Mouse (Mus musculus): ENCODE measurements at regions not wholly inside any gene's neighbourhood (a gene's known extent, or its start where the extent isn't known, plus 50 kb on each side); places are given as distances from the start of the nearest gene placed in this dataset.

DNA sequence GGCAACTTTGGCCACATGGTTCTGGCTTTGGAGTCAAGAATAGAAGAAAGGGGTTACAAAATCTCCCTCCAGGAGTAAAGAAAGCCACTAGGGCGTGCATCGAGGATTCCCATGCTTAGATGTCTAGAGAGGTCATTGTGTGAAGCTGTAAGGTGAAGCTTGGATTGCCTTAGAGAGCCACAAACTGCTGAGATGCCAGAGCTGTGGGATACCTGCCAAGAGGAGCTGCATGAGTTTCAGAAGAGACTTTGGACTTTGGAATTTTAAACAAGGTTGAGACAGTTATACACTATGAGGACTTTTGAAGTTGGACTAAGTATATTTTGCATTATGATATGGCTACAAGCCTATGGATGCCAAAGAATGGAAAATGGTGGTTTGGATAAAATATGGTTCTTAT lies 325.4 kb upstream of the Rag2 start:
- TF ChIP-seq CTCF (IDR thresholded peaks at IDR 0.05): no peak
- Histone ChIP-seq H3K27ac (no peak overlapping the region), H3K4me3 (no peak overlapping the region)
- no peak for DNase-seq
- intact Hi-C loops (cut with DNase I): no loop called here

DNA sequence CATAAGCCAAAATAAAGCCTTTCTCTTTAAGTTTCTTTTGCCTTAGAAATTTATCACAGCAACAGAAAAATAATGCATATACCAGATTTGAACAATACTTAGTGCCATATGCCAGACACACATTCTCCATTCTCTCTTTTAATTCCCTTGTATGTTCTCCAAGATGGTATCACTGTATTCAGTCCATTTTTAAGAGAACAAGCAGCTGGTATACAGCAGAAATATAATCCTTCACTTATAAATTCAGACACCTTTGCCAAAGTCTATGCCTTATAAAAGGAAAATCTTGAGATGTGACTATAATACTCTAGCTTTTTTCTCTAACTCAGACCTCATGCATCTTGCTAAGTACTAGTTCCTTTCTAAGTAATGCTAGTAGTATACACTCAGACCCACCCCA lies 324.4 kb upstream of the Rag2 start:
- no peak for TF ChIP-seq CTCF (IDR thresholded peaks at IDR 0.05)
- Histone ChIP-seq H3K27ac (no peak overlapping the region), H3K4me3 (no peak overlapping the region)
- no peak for DNase-seq
- intact Hi-C loops (cut with DNase I): no loop called here

DNA sequence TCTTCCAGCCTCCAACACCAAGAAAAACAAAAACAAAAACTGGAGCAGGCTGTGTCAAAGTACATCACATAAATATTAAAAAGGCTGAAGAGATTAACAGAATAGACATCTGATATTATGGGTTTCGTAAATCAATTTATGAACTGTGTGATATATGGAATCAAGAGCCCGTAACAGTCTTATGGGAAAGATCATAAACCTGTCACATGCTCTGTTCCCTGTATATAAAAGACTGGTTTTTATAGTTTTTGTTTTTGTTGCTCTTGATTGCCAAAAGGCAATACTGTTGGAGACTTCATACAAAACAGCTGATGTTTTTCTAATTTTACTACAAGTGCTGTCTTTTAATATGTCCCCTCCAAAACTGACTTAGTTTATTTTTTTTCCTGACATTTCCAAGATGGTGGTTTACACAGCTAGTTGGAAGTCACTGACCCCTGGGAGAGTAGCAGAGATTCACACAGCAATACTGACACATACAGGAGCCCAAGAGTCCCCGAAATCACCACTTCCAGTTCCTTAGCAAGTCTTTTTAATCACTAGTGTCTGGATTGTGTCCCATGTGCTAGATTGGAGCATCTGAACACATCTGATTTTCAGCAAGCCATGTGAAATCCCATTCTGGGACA lies 303.1 kb upstream of the Rag2 start:
- TF ChIP-seq CTCF (IDR thresholded peaks at IDR 0.05): no peak
- DNase-seq: no peak
- H3K27ac ChIP-seq: no peak overlapping the region
- intact Hi-C loops (cut with DNase I): no loop called here
- no peak overlapping the region for H3K4me3 ChIP-seq

DNA sequence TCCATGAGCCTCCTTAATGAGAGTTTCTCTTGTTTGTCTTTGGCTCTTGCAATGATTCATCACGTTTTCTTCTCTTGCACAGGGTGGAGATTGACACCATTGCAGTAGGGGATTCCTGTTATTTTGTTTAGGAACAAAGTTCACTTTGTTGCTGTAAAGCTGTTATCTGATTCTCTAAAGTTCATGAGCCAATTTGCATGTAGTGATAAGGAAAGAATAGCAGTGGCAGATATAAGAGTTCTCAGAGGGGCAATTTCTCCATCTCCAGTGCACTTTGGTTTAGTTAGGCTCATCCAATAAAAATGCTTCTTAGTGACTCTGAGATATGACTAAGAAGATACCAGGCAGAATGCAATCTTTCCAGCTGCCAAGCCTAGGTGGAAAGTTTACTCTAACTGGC lies 267.8 kb upstream of the Rag2 start:
- Histone ChIP-seq H3K27ac (no peak overlapping the region), H3K4me3 (no peak overlapping the region)
- no peak for DNase-seq
- TF ChIP-seq CTCF (IDR thresholded peaks at IDR 0.05): no peak
- intact Hi-C loops (cut with DNase I): no loop called here

DNA sequence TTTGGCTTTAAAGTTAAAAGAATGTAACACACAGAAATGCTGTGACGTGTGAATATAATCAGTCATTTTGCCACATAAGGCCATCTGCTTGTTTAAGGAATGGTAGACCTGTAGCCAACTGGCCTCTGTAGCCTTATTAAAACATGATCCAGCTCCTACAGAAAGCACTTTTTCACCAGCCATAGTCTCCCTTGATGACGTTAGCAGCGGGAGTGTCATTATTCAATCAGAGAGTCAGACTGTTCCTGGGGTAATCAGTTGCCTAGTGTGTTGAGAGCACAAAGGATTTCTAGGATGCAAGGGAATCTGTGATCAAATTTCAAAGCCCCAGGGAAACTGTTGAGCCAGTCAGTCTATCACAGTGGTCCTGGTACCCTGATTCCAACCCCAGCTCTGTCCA lies 260.3 kb upstream of the Rag2 start:
- TF ChIP-seq CTCF (IDR thresholded peaks at IDR 0.05): no peak
- Histone ChIP-seq H3K4me3 (no peak overlapping the region), H3K27ac (no peak overlapping the region)
- intact Hi-C loops (cut with DNase I): no loop called here
- DNase-seq: no peak

DNA sequence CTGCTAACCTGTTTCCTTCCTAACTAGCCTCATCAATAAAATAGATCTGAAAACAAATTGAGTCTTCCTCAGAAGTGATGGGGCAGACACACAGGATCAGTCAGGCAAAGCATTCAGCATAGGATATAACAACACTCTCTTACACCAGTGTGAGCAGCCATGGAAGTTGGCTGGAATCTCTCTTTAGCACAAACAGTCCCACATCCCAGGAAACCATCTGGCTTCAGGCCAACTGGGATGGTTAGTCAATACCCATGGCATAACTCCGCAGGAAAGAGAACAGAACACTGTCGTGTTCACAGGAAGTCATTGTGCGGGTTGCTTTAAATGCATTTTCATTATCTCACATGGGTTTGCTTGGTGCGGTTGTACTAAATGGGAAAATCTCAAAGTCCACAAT lies 256.2 kb upstream of the Rag2 start:
- DNase-seq: no peak
- H3K4me3 ChIP-seq: no peak overlapping the region
- no peak for TF ChIP-seq CTCF (IDR thresholded peaks at IDR 0.05)
- intact Hi-C loops (cut with DNase I): no loop called here
- no peak overlapping the region for H3K27ac ChIP-seq

DNA sequence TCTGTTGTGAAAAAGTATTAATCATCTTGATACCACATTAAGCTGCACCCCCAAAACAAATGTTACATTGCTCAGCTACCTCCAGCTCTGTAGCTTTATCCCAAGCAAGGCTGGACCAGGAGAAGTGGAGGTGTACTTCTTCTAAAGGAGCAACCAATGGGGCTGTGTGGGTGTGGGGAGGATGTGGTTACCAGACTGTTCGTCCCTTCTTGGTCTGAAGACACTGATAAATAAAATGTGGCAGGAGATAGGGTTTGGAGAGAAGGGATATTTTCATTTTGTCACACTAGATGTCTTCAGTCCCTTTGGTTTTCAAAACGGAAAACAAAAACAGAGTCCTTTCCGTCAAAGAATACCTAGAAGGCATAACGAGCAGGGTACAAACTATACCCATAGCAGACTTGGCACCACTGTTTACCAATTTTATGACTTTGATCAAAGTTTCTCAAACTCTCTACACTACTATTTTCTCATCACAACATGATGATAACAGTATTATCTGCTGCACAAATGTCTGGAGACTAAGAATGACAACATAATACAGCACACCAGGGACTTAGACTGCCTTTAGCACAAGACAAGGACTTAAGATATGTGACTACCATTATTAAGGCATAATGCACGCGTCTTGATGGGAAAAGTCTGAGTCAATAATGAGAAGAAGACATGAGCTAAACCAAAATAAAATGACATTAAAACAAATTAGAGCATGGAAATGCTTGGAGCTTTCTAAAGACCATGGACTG lies 253.4 kb upstream of the Rag2 start:
- no peak overlapping the region for H3K4me3 ChIP-seq
- intact Hi-C loops (cut with DNase I): no loop called here
- DNase-seq: no peak
- TF ChIP-seq CTCF (IDR thresholded peaks at IDR 0.05): no peak
- H3K27ac ChIP-seq: no peak overlapping the region

DNA sequence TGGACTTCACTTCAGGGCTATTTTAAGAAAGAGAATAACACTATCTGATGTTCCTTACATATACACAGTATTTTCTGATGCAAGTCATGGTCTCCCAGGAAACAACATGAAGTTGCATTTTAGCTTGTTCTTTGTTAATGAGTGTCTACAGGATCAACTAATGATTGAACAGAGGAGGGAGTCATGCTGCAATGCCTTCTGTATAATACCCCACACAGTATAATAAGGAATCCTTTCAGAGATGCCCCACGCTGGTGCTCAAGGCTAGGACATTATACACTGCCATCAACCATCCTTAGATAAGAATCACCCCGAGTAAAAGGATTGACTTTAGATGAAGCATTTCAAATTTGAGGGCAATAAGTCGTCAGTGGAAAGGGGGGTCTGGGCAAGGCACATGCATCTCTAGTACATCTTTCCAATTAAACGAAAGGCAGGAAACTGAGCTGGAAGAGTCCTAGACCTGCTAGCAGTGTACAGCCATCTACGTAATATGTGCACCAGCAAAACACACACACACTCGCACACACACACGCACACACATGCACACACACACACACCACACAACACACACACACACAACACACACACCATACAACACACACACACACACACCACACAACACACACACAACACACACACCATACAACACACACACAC lies 252.6 kb upstream of the Rag2 start:
- Histone ChIP-seq H3K4me3 (no peak overlapping the region), H3K27ac (no peak overlapping the region)
- intact Hi-C loops (cut with DNase I): no loop called here
- no peak for TF ChIP-seq CTCF (IDR thresholded peaks at IDR 0.05)
- DNase-seq: no peak

DNA sequence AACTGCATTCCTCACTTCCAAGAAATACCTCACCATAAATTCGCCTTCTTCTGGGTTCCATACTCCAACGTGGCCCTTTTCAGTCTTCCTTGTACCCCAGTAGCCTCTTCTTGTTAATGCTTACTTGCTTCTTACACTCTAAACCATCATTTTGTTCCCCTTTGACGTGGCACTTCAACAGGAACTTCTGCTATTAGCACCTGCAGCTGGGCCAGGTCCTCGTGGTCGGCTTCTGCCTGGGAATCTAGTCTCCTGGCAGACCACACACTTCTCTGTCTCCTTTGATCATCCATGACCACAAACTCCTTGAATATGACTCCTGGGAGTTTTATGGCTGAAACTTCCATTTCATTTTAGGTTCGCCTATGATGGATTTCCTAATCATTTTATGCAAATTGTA lies 243.9 kb upstream of the Rag2 start:
- TF ChIP-seq CTCF (IDR thresholded peaks at IDR 0.05): no peak
- intact Hi-C loops (cut with DNase I): no loop called here
- no peak for DNase-seq
- H3K4me3 ChIP-seq: no peak overlapping the region
- no peak overlapping the region for H3K27ac ChIP-seq

DNA sequence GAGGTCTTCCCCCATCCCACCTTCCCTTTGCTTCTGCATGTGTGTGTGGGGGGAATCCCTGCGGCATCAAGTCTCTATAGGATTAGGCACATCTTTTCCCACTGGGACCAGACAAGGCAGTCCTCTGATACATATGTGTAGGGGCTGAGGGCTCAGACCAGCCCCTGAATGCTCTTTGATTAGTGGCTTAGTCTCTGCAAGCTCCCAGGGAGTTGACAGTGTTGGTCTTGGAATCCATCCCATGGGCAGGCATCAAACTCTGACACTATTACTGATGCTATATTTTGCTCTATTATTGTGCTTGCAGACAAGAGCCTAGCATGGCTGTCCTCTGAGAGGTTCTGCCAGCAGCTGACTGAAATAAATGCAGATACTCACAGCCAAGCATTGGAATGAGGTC lies 209.5 kb upstream of the Rag2 start:
- Histone ChIP-seq H3K27ac (no peak overlapping the region), H3K4me3 (no peak overlapping the region)
- no peak for DNase-seq
- no peak for TF ChIP-seq CTCF (IDR thresholded peaks at IDR 0.05)
- intact Hi-C loops (cut with DNase I): no loop called here

DNA sequence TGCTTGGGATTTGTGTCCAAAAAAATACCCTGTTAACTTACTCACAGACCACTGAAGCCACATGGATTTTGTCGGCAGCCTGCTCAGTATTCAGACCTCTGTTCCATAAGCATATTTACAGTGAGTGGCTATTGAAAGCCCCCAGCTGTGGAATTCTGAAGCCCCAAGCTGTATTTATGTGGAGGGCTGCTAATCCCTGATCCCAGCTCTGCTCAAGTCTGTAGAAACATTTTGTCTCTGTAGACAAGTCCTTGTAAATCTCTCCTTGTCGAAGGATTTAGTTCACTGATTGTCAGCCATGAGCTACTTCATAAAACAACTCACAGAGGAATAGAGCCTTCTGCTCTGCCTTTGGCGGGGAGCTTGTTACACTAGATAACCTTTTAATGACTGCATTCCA lies 207.8 kb upstream of the Rag2 start:
- Histone ChIP-seq H3K27ac (no peak overlapping the region), H3K4me3 (no peak overlapping the region)
- intact Hi-C loops (cut with DNase I): no loop called here
- TF ChIP-seq CTCF (IDR thresholded peaks at IDR 0.05): no peak
- DNase-seq: no peak

DNA sequence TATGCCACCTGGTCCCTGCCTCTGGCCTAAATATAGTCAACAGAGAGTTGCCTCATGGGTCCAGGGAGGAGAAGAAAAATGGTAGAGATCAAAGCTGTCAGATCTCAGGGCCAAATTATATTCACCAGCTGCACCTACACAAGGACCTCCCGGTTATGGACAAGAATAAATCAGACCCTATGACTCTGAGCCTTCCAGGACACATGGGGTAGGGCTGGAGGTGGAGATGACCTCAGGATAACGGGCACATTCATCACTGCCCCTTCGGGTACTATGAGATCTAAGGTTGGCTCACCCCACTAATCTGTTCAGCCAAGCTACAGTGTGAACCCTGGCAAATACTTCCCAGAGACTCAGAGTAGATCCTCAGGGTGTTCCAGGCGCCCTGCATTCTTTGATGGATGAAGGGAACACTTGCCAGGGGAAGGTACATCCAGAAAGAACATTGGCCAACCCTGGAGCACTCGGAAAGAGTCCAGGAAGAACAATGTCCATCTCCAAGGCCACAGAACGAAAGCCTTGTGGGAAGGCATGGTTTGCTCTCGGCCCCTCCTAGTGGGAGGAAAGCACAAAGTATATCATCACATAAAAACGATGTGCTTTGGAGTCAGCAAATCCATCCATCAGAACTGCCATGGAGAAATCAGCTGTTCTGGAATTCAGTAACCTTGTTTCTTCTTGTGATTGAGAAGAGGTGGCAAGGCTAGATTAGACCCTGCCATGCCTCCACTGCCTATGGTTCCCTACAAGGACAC lies 191.2 kb upstream of the Rag2 start:
- Histone ChIP-seq H3K4me3 (no peak overlapping the region), H3K27ac (no peak overlapping the region)
- DNase-seq: no peak
- TF ChIP-seq CTCF (IDR thresholded peaks at IDR 0.05): no peak
- intact Hi-C loops (cut with DNase I): no loop called here

DNA sequence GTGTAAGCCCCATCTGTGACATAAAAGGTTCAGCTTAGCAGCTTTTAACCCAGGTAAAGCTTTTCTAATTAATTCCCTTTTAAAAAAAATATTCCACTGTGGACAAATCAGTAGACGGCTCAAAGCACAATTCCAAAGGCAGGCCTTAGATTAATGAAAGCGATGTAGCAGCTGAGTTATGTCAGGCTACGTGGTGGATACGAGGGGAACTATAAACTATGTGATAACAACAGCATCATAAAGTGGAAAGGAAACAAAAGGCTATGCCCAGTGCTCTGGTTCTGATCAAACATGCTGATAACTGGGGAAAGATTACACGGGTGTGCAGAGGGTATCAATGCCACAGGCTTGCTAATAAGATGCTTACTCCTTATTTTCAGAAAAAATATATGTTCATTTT lies 184.3 kb upstream of the Rag2 start:
- intact Hi-C loops (cut with DNase I): no loop called here
- TF ChIP-seq CTCF (IDR thresholded peaks at IDR 0.05): no peak
- no peak for DNase-seq
- no peak overlapping the region for H3K27ac ChIP-seq
- H3K4me3 ChIP-seq: no peak overlapping the region

Measured in gastrocnemius, adult 2 months (tissue).